Mouse (Mus musculus) forebrain, embryonic 10.5 days (tissue): ENCODE measurements around the gene Agrp. TPM values are rescaled to one million over a fixed set of nuclear protein-coding genes. Genes with fewer than 3 reads are reported as not detected.

Source experiments
- DNase-seq: peaks from one replicate; pipeline ENCODE4 v3.0.0-alpha.2; 2017; ENCODE audit warnings: low spot score; ENCODE audit errors: extremely low spot score
- H3K27ac ChIP-seq: fragments of 300-500 bp; sonication (generic); 2 replicates; pipeline ENCODE4 v1.5.1; 2016; ENCODE audit warnings: mild to moderate bottlenecking
- H3K27me3 ChIP-seq: fragments of 300-500 bp; sonication (generic); 2 replicates; pipeline ENCODE4 v1.6.1; 2016; ENCODE audit warnings: mild to moderate bottlenecking; ENCODE audit not compliant: poor library complexity, severe bottlenecking
- H3K36me3 ChIP-seq: fragments of 300-500 bp; sonication (generic); replicated peaks from 2 replicates; pipeline ENCODE4 v1.6.1; 2016; ENCODE audit warnings: mild to moderate bottlenecking, moderate library complexity
- H3K4me1 ChIP-seq: fragments of 300-500 bp; sonication (generic); 2 replicates; pipeline ENCODE4 v1.6.1; 2016
- H3K4me3 ChIP-seq: fragments of 300-500 bp; sonication (generic); 2 replicates; pipeline ENCODE4 v1.5.1; 2016; ENCODE audit warnings: mild to moderate bottlenecking, moderate library complexity
- H3K9me3 ChIP-seq: fragments of 300-500 bp; sonication (generic); 2 replicates; pipeline ENCODE4 v1.6.1; 2016; ENCODE audit warnings: mild to moderate bottlenecking, moderate library complexity
- WGBS: fragments of 180-500 bp; shearing (Covaris S2); methylation state at CpG from one replicate; pipeline ENCODE4 v1.1.7; 2016; 5-methylcytosine and 5-hydroxymethylcytosine counted together
- polyA plus RNA-seq: library from polyadenylated mRNA; unstranded; fragments of >200 nt; fragmentation: Nextera tagmentation; extraction: Ambion mirVana; gene quantifications from 2 replicates; pipeline ENCODE4 v1.2.1, GENCODE M21; 2016

Agrp gene
- polyA plus RNA-seq, 1 experiment from 2014 or later = 0.38 TPM

DNA sequence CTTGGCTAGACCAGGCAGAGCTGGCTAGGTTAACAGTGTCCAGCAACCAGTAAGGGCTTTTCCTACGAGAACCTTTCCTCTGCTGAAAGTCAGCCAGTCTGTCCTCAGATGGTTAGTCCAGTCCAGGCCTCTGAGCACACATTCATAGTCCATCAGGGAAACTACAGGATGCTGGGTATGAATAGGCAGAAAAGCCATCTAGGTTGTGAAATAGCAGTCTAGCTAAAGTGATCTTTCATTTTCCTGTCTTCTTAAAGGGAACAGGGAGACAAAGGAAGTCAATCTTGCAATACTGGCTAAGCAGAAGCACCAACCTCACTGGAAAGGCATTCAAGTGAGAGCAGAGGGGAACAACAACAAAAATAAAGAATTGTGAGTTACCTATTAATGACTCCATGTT, 84.4 kb downstream of the Agrp start:
- no peaks in the 10 kb centered on the region for H3K9me3 ChIP-seq
- H3K27ac ChIP-seq = no peak overlapping the region
- H3K36me3 ChIP-seq = no peaks in the 10 kb centered on the region
- WGBS = 89% methylated on average over 1 of the region's 1 CpGs
- DNase-seq = no peak
- H3K4me1 ChIP-seq = 0 out of 2 replicates have a peak, but pooled peaks cover 3% of the 10 kb centered on the region
- H3K4me3 ChIP-seq = no peak overlapping the region
- H3K27me3 ChIP-seq = no peaks in the 10 kb centered on the region

DNA sequence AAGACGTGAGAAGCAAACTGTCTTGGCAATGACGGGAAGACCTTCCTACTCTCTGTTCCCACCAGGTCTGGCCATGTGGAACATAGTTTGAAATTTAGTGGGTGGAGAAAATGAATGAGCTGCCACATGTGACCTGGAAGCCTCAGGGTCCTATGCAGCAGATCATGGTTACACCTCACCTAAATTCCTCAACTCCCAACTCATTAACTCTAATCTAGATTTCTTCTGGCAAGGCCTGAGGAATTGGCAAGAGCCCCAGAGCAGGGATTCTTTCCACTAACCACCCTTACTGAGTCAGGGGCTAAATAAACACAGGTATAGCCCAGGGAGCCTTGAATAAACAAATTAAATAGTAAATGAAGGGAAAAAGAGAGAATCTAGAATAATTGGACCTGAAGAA, 85.2 kb downstream of the Agrp start:
- Histone ChIP-seq H3K27ac (no peak overlapping the region), H3K4me3 (no peak overlapping the region), H3K27me3 (no peaks in the 10 kb centered on the region), H3K36me3 (no peaks in the 10 kb centered on the region), H3K4me1 (0 out of 2 replicates have a peak, but pooled peaks cover 3% of the 10 kb centered on the region), H3K9me3 (no peaks in the 10 kb centered on the region)
- WGBS = 95% methylated on average over 2 of the region's 2 CpGs
- DNase-seq = no peak

DNA sequence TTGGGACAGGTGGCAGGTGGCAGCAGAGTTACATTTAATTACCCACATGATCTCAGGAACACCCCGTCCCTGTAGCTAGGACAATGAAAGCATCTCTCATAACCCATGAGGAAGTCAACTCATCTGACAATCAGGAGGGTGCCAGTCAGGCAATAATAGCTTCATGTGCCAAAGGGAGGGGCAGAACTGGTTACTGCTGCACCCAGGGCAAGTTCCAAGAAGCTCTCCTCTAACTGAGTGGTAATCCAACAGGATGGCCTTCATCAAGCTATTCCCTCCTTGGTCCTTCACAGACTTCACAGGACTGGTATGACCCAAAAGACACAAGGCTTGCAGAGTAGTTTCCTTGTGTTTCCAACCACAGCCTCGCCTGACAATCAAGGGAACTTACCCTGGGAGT, 87.1 kb downstream of the Agrp start:
- WGBS = 70% methylated on average over 2 of the region's 2 CpGs
- Histone ChIP-seq H3K27me3 (no peaks in the 10 kb centered on the region), H3K4me1 (peaks cover under 1% of the 10 kb centered on the region; the same call in 1 of the 2 replicates), H3K36me3 (no peaks in the 10 kb centered on the region), H3K27ac (no peak overlapping the region), H3K4me3 (no peak overlapping the region), H3K9me3 (no peaks in the 10 kb centered on the region)
- no peak for DNase-seq

DNA sequence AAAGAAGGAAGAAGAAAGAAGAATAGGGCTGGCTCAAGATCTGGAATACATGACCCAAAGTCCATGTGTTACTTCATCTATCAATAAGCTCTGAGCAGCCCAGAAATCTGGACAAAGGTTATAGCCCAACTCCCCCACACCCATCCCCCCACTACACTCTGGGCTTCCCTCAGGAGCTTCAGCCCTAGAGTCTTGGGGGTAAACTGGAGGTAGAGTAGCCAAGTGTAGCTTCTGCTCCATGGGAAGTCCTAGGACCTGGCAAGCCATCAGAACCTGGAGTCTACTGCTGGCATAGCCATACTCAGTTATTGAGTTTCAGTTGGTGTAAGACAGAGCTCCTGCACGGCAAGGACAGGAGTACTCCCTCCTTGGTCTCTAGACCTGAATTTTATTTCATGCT, 87.7 kb downstream of the Agrp start:
- DNase-seq = no peak
- whole genome bisulfite sequencing = 85% methylated on average over 1 of the region's 1 CpGs
- H3K27ac ChIP-seq = no peak overlapping the region
- H3K9me3 ChIP-seq = no peaks in the 10 kb centered on the region
- H3K36me3 ChIP-seq = no peaks in the 10 kb centered on the region
- peaks cover 6% of the 10 kb centered on the region for H3K4me1 ChIP-seq
- H3K4me3 ChIP-seq = no peak overlapping the region
- no peaks in the 10 kb centered on the region for H3K27me3 ChIP-seq

- H3K27me3 ChIP-seq = no peaks in the 10 kb centered on the region
- H3K27ac ChIP-seq = no peak overlapping the region
- no peaks in the 10 kb centered on the region for H3K9me3 ChIP-seq
- 81% methylated on average over 6 of the region's 6 CpGs for WGBS
- no peak overlapping the region for H3K4me3 ChIP-seq
- no peak for DNase-seq
- H3K36me3 ChIP-seq = no peaks in the 10 kb centered on the region; the same call in 1 of the 2 replicates
- peaks cover 11% of the 10 kb centered on the region for H3K4me1 ChIP-seq
Observed at GRCm38 (mm10) chr8:105546384-105547350, 90.5 kb downstream of the Agrp start.

DNA sequence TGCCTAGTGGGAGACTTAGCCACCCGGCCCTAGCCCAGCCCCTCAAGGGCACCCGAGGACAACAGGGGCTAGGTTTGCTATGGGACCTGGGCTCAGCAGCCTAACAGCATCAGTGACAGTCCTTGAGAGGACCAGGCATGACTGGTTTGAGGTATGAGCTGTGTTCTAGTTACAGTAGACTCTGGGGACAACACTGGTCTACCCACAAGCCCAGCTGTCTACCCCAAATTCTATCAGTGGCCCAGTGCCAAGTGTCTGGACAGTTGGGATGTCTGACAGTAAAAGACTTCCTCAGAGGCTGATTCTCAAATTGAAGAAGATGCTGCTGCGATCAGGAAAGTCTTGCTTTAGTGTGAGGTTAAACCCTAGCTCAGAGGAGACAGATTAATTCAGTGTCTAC, 91.9 kb downstream of the Agrp start:
- no peaks in the 10 kb centered on the region for H3K27me3 ChIP-seq
- no peak for DNase-seq
- no peaks in the 10 kb centered on the region for H3K9me3 ChIP-seq
- WGBS = 96% methylated on average over 3 of the region's 3 CpGs
- peaks cover 11% of the 10 kb centered on the region for H3K4me1 ChIP-seq
- no peak overlapping the region for H3K4me3 ChIP-seq
- peaks cover 4% of the 10 kb centered on the region; the same call in 1 of the 2 replicates for H3K36me3 ChIP-seq
- H3K27ac ChIP-seq = no peak overlapping the region

DNA sequence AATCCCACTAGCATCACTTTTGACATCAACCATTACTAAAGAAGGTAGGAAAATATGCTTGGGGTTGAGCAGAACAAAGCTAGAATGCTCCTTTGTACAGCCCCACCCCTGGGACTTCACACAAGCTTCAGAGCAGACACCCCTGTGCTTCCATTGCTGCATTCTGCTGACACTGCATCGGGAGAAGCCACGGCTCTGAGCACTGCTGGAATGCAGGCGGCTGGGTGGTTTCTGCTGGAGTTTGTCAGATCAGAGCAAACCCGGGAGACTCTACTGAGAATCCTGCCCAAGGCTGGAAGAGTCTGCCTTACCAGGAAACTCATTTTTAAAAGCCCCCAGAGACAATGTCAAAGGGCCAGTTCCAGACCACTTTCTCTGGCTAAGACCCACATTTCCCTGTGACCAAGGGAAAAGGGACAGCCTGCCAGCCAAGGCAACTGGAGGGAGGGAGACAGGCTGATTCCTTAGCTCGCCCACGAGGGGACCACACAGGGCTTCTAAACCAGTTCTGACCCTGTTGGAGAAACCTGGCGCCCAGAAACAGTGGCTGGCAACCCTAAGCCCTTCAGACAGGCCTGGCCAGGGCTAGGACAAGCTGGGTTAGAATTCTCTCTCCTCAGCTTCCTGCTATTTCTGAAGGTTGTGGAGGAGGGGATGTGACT, 92.5 kb downstream of the Agrp start:
- peaks cover 11% of the 10 kb centered on the region for H3K4me1 ChIP-seq
- no peak for DNase-seq
- H3K27ac ChIP-seq = no peak overlapping the region
- no peaks in the 10 kb centered on the region for H3K9me3 ChIP-seq
- no peaks in the 10 kb centered on the region for H3K27me3 ChIP-seq
- WGBS = 63% methylated on average over 7 of the region's 7 CpGs
- no peak overlapping the region for H3K4me3 ChIP-seq
- H3K36me3 ChIP-seq = peaks cover 4% of the 10 kb centered on the region; the same call in 1 of the 2 replicates

- H3K27me3 ChIP-seq = no peaks in the 10 kb centered on the region
- H3K27ac ChIP-seq = no peak overlapping the region
- H3K4me3 ChIP-seq = no peak overlapping the region
- H3K4me1 ChIP-seq = peaks cover 11% of the 10 kb centered on the region
- WGBS = 64% methylated on average over 1 of the region's 1 CpGs
- H3K9me3 ChIP-seq = no peaks in the 10 kb centered on the region
- no peak for DNase-seq
- peaks cover 12% of the 10 kb centered on the region for H3K36me3 ChIP-seq
Observed at GRCm38 (mm10) chr8:105543703-105544102, 93.5 kb downstream of the Agrp start.

GRCm38 (mm10) chr8:105542808-105543207, 94.4 kb downstream of the Agrp start:
- Histone ChIP-seq H3K36me3 (peaks cover 21% of the 10 kb centered on the region), H3K27me3 (no peaks in the 10 kb centered on the region), H3K4me1 (peaks cover 11% of the 10 kb centered on the region), H3K9me3 (no peaks in the 10 kb centered on the region), H3K27ac (no peak overlapping the region), H3K4me3 (no peak overlapping the region)
- no peak for DNase-seq
- 93% methylated on average over 2 of the region's 2 CpGs for WGBS

DNA sequence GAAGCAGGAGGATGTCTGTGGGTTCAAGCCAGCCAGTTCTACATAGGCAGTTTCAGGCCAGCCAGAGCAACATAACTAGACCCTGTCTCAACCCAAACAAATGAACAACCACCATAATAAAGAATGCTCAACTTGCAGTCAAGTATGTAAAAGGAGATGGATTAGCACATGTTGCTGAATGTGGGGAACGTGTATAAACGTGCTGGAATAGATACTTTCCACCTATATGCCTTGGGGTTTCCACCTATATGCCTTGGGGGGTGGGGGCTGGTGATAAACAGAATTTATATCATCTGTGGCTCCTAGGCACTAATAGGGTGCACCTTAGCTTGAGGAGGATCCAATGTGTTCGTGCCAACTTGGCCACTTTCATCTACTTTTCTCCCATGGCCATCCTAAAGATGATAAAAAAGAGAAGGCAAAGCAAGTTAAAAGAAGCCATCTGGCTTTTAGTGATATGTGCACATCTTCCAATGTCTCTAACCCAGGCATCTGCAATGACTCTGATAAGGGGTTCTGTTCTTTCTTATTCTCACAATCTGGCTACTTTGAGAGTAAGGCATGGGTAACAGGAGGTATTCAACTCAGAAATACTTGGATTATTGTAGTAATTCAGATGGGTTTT, 95.0 kb downstream of the Agrp start:
- peaks cover 28% of the 10 kb centered on the region for H3K36me3 ChIP-seq
- 85% methylated on average over 3 of the region's 3 CpGs for WGBS
- DNase-seq = no peak

GRCm38 (mm10) chr8:105538940-105539339, 98.3 kb downstream of the Agrp start:
- H3K36me3 ChIP-seq = peaks cover 45% of the 10 kb centered on the region
- 90% methylated on average over 4 of the region's 4 CpGs for WGBS
- no peak overlapping the region for H3K4me3 ChIP-seq
- H3K27me3 ChIP-seq = no peaks in the 10 kb centered on the region
- no peak for DNase-seq
- no peak overlapping the region for H3K27ac ChIP-seq
- peaks cover 6% of the 10 kb centered on the region for H3K4me1 ChIP-seq
- H3K9me3 ChIP-seq = no peaks in the 10 kb centered on the region

More for the DNA sequence above, 95.0 kb downstream of the Agrp start:
- Histone ChIP-seq H3K27me3 (no peaks in the 10 kb centered on the region), H3K9me3 (no peaks in the 10 kb centered on the region), H3K4me1 (peaks cover 11% of the 10 kb centered on the region), H3K27ac (no peak overlapping the region), H3K4me3 (no peak overlapping the region)

- 94% methylated on average over 6 of the region's 6 CpGs for WGBS
- no peak overlapping the region for H3K27ac ChIP-seq
- no peaks in the 10 kb centered on the region for H3K27me3 ChIP-seq
- H3K4me1 ChIP-seq = peaks cover 12% of the 10 kb centered on the region
- H3K4me3 ChIP-seq = no peak overlapping the region
- no peak for DNase-seq
- peaks cover 45% of the 10 kb centered on the region for H3K36me3 ChIP-seq
- no peaks in the 10 kb centered on the region for H3K9me3 ChIP-seq
Observed at GRCm38 (mm10) chr8:105537011-105537677, 100.0 kb downstream of the Agrp start.
